Mouse (Mus musculus) regulatory T cell (primary cell): Measurements from ENCODE around the gene Fasn.

Experiments
- in situ Hi-C: fragments of 300-600 bp; cut with MboI, MseI; formaldehyde crosslinking; loops from one replicate; pipeline ENCODE4 v1.15.1; 2025; ENCODE audit warnings: high pct_unique_total_duplicates

The Fasn gene

DNA sequence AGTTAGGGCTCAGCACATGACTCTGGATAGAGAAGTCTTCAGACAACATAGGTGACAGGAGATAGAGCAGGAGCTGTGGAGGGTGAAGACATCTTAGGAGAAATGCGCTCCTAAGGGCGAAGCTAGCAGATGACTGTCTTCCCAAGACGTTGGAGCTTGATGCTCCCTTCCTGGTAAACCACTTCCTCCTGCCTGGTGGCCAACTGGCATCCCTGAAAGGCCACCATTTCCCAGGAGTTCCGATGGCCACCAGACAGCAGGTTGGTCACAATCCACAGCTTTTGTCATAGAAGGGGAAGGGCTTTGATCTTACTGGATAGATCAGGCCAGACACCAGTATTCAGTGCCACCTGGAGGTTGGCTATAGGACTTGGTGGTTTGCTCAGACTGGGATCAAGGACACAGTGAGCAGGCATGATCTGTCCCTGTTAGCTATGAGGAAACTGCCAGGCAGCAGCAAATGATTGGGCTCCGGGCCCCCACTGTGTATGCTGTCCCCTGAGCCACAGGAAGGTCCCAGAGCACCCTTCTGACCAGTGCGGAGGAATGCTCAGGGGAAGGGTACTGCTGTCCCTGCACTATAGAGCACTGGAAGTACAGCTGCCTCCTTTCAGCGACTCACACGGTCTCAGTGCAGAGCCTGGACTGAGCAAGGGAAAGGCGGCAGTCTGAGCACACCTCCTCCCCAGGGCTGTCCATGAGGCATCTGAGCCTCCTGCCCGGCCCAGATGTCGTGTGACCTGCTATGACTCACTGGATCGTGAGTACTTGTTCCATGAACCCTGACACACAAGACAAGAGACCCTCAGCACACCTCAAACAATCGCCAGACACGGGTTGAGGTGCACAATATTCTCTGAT, 62.3 kb downstream of the Fasn start:
- in situ Hi-C loops = no loop called here

DNA sequence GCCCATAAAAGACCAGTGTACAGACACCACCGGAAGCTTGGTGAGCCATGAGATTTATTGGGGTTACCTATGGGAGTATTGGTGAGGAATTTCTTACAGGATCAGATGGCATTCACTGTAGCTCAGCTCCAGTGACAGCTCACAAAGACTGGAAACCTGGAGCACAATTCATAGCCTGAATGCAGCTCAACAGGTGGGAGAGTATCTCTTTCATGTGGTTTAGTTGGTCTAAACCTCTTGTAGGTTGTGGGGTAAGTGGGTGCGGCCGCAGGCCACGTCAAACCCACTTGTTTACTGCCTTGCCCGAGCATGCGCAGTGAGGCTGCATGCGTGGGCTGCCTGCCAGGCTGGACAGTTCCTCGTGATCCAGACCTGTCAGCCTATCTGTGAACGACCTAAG, 64.1 kb downstream of the Fasn start:
- in situ Hi-C loops = no loop called here
